Mouse (Mus musculus): ENCODE measurements around the gene Ppp2r5d. TPM values are rescaled to one million over a fixed set of nuclear protein-coding genes. Genes with fewer than 3 reads are reported as not detected.

The Ppp2r5d gene
- polyA plus RNA-seq, 1 experiment from 2014 or later = 103 TPM

DNA sequence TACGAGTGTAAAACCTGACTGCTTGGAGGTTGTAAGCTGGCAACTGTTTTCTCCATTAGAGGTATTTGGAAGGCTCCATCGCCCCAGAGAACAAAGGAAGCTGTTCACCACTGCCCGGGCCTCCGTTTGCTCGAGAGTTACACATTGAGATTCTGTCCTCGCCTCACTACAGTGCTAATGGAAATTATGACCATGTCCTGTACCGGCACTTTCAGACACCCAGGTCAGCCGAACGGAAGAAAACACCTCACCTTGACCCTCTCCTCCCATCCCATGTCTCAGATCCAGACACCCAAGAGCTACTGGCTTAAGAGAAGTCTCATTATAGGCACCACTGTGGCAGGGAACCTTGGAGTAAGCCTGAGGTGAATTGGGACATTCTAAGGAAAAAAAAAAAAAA, 8.9 kb upstream of the Ppp2r5d start:
- Histone ChIP-seq H3K4me3 (no peak overlapping the region), H3K27me3 (no peaks in the 10 kb centered on the region), H3K36me3 (peaks cover 51% of the 10 kb centered on the region), H3K9me3 (no peaks in the 10 kb centered on the region), H3K4me2 (replicated peaks) (0 out of 2 replicates have a peak overlapping the region, but pooled peaks have one; percentile 100), H3K27ac (no peak overlapping the region), H3K4me1 (peaks cover 21% of the 10 kb centered on the region), H3K9ac (no peak overlapping the region)
- WGBS = 87% methylated on average over 9 of the region's 9 CpGs
- ATAC-seq (ENCODE audit: low FRiP score, low read depth) = no peak

DNA sequence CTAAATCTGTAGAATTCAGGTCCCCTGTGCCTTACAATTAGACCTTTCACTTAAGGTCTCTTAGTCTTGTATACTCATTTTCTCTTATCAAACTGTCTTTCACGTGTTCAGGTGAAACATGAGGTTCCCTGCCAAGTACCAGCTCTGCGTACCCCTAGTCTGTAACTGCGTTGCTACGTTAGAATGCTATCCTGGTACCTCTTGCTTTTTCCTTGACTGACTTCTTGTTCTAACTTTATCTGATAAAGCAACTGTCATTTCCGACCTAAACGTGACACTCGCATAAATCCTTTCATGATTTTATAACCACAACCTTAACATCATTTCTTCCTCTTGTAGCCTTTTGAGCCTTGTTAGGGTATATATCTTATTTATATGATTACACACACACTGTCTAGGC, 7.5 kb upstream of the Ppp2r5d start:
- no peak for ATAC-seq (ENCODE audit: low FRiP score, low read depth)
- Histone ChIP-seq H3K9ac (peak overlapping the region; percentile 96), H3K36me3 (peaks cover 41% of the 10 kb centered on the region), H3K4me3 (peak overlapping the region; percentile 100), H3K4me1 (peaks cover 21% of the 10 kb centered on the region), H3K4me2 (replicated peaks) (peak overlapping the region; percentile 100), H3K27me3 (no peaks in the 10 kb centered on the region), H3K27ac (no peak overlapping the region), H3K9me3 (no peaks in the 10 kb centered on the region)
- whole genome bisulfite sequencing = 67% methylated on average over 7 of the region's 7 CpGs

DNA sequence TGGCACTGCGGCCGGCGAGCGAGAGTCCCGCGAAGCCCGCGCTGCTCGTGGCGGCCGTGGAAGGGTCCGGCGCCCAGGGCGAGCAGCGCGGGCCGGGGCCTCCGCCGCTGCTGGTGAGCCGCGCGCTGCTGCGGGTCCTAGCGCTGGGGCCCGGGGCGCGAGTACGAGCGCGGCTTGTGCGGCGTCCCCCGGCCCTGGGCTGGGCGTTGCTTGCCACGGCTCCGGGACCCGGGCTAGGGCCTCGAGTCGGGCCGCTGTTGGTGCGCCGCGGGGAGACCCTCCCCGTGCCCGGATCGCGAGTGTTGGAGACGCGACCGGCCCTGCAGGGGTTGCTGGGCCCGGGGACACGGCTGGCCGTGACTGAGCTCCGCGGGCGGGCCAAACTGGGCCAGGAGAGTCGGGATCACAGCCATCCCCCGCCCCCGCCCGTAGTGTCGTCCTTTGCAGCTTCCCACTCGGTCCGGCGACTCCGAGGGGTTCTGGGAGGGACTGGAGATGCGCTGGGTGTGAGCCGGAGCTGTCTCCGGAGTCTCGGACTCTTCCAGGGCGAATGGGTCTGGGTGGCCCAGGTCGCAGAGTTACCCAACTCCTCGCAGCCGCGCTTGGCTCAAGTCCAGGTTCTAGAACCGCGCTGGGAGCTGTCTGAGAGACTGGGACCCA, 6.8 kb upstream of the Ppp2r5d start:
- peak overlapping the region; percentile 100 for H3K4me3 ChIP-seq
- no peaks in the 10 kb centered on the region for H3K9me3 ChIP-seq
- H3K4me2 ChIP-seq (replicated peaks) = peak overlapping the region; percentile 100
- peak overlapping the region; percentile 63; the same call in 1 of the 2 replicates for H3K27ac ChIP-seq
- H3K9ac ChIP-seq = peak overlapping the region; percentile 96
- peaks cover 36% of the 10 kb centered on the region for H3K36me3 ChIP-seq
- H3K27me3 ChIP-seq = no peaks in the 10 kb centered on the region
- under 1% methylated on average over 60 of the region's 76 CpGs for WGBS
- H3K4me1 ChIP-seq = peaks cover 21% of the 10 kb centered on the region
- ATAC-seq (ENCODE audit: low FRiP score, low read depth) = no peak; the same call in none of the 2 replicates

DNA sequence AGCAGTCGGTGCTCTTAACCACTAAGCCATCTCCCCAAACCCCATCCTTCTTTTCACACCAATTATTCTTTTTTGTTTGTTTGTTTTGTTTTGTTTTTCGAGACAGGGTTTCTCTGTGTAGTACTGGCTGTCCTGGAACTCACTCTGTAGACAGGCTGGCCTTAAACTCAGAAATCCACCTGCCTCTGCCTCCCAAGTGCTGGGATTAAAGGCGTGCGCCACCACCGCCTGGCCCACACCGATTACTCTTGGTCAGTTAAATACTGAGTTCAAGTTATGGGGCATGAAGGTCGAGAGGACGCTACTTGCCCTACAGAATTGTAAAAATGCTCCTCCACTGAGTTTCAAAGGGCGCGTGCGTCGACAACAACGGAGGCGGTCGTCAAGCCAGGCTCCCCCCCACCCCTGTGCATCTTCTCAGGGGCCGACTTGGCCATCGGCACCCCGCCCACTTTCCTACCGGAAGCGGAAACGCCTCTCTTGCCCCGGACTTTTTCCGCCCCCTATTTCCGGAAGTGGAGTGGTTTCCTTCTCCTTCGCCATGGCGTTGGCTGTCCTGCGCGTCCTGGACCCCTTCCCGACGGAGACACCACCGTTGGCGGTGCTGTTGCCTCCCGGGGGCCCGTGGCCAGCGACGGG, 6.2 kb upstream of the Ppp2r5d start, which contains the start of gene Pex6:
Gene Pex6 (plus strand): TSS at position 505 of the 639 bp plus-strand sequence.
- Histone ChIP-seq H3K36me3 (peaks cover 29% of the 10 kb centered on the region), H3K9me3 (no peaks in the 10 kb centered on the region)
- ATAC-seq (ENCODE audit: low FRiP score, low read depth) = peak; percentile 91

DNA sequence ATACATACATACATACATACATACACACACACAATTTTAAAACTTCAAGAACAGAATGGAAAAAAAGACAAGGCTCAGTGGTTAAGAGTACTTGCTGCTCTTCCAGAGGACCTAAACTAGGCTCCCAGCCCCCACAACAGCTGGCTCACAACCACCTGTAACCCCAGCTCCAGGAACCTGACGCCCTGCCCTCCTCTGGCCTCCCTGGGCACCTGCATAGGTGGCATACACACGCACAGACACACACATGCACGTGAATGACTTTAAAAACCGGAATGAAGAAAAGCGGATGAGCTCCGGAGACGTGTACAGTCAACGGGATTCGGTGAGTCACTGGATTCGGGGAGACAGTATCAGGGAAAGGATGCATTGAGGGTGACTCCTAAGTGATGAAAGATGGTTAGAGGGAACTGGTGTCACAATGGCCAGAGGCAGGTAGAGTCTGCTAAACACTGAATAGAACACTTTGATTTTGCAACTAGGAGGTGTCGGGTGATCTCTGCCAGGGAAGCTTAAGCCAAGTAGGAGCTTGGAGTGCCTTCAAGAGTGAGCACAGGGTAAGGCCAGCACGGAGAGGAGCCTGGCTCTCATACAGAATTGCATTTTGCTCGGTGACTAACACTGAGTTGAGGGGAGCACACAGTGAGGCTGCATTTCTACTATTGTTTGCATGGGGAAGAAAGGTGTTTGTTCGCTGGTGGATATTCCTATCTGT, 1.6 kb upstream of the Ppp2r5d start:
- 91% methylated on average over 14 of the region's 14 CpGs for WGBS

More for the DNA sequence above, 6.2 kb upstream of the Ppp2r5d start, which contains the start of gene Pex6:
- Histone ChIP-seq H3K9ac (peak within 1 kb of the TSS; percentile 96), H3K27me3 (no peaks in the 10 kb centered on the region), H3K4me1 (peaks cover 23% of the 10 kb centered on the region), H3K4me2 (replicated peaks) (peak within 1 kb of the TSS; percentile 100), H3K4me3 (peak within 1 kb of the TSS; percentile 100), H3K27ac (peak within 1 kb of the TSS; percentile 65; the same call in 1 of the 2 replicates)
- WGBS = 7% methylated on average over 36 of the region's 36 CpGs

DNA sequence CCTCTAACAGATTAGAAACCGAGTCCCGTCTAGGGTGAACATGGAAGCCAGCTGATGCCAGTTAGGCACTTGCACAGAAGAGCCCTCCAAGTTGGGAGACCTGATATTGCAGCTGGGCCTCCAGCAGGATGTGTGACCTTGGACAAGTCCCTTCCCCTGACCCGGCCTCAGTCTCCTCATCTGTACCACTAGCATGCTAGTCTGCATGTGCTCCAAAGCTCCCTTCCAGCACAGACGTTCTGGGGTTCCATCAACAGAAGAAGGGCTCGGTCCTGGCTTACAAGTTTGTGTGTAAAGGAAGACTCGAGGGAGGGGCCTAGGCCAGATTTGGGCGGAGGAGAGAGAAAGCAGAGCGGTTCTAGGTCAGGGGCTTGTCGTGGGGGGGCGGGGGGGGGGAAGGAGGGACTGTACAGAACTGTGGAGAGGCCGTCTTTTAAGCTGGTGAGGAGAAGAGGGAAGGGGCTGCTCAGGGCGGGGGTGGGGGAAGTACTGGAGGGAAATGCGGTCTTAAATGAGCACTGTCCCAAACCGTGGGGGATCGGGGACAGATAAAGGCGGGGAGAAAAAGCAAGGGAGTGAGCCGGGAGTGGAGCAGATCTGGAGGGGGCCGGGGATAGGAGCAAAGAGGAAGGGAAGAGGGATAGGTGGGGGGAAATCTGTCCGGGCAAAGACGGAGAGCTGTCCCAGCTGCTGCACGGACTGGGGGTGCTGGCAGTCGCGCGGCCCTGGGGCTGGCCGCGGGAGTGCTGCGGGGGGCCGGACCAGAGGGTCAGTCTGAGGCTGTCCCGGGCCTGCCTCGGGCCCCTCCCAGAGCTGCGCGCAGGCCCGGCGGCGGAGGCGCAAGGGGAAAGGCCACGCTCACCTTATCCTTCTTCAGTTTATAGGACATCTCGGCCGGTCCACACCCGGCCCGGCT, 682 bp downstream of the Ppp2r5d start:
- Histone ChIP-seq H3K27me3 (no peaks in the 10 kb centered on the region), H3K9me3 (no peaks in the 10 kb centered on the region), H3K9ac (peak overlapping the region; percentile 96), H3K4me2 (replicated peaks) (peak overlapping the region; percentile 89), H3K27ac (peak overlapping the region; percentile 90), H3K4me3 (peak overlapping the region; percentile 90), H3K4me1 (peaks cover 33% of the 10 kb centered on the region), H3K36me3 (peaks cover 15% of the 10 kb centered on the region)
- peak; percentile 75 for ATAC-seq (ENCODE audit: low FRiP score, low read depth)
- WGBS = 5% methylated on average over 38 of the region's 41 CpGs

More for the DNA sequence above, 1.6 kb upstream of the Ppp2r5d start:
- Histone ChIP-seq H3K4me1 (peaks cover 34% of the 10 kb centered on the region), H3K4me2 (replicated peaks) (peak overlapping the region; percentile 89; the same call in 1 of the 2 replicates), H3K4me3 (no peak overlapping the region), H3K27me3 (no peaks in the 10 kb centered on the region), H3K9me3 (no peaks in the 10 kb centered on the region), H3K9ac (no peak overlapping the region), H3K27ac (no peak overlapping the region), H3K36me3 (no peaks in the 10 kb centered on the region)
- no peak for ATAC-seq (ENCODE audit: low FRiP score, low read depth)

DNA sequence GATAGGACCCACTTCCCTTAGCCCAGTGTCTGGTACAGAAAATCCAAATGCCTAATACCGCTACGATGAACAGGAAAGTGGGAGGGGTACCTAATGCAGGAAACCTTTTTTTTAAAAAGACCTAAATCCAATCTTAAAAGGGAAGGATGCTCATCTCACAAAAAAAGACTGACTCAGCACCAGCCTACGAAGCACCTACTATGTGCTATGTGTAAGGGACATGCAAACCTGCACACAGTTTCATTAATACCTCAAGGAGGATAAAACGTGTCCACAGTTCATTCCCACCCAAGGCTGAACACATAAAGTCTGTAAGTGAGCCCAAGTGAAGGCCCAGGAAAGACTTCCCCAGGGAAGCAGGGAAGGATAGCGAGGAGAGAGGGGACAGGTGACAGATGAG, 2.4 kb downstream of the Ppp2r5d start:
- peaks cover 33% of the 10 kb centered on the region for H3K4me1 ChIP-seq
- H3K27ac ChIP-seq = no peak overlapping the region
- 83% methylated on average over 5 of the region's 5 CpGs for WGBS
- H3K9ac ChIP-seq = peak overlapping the region; percentile 96; the same call in 1 of the 2 replicates
- peaks cover 33% of the 10 kb centered on the region for H3K36me3 ChIP-seq
- no peak for ATAC-seq (ENCODE audit: low FRiP score, low read depth)
- peak overlapping the region; percentile 89 for H3K4me2 ChIP-seq (replicated peaks)
- H3K9me3 ChIP-seq = no peaks in the 10 kb centered on the region
- no peaks in the 10 kb centered on the region for H3K27me3 ChIP-seq
- 0 out of 2 replicates have a peak overlapping the region, but pooled peaks have one; percentile 90 for H3K4me3 ChIP-seq

DNA sequence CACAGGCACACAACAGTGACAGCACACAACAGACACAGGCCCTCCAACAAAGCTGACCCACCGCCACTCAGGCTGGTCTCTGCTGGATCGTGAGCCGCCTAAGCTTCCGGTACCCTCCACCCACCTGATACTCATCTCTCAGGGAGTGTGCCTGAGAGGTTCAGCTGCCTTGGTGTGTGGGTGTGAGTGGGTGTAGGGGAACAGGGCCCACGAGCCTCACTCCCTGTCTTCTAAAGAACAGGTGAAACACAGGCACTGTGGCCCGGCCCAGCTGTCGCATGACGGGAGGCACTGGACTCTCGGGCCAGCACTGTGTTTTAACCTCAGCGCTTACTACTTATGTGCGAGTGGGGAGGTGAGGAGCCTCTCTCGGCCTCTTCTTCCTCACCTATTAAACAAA, 2.8 kb downstream of the Ppp2r5d start:
- no peak overlapping the region for H3K4me2 ChIP-seq (replicated peaks)
- H3K9me3 ChIP-seq = no peaks in the 10 kb centered on the region
- peaks cover 33% of the 10 kb centered on the region for H3K4me1 ChIP-seq
- no peak for ATAC-seq (ENCODE audit: low FRiP score, low read depth)
- no peak overlapping the region for H3K4me3 ChIP-seq
- H3K36me3 ChIP-seq = peaks cover 37% of the 10 kb centered on the region
- peak overlapping the region; percentile 96; the same call in 1 of the 2 replicates for H3K9ac ChIP-seq
- no peaks in the 10 kb centered on the region for H3K27me3 ChIP-seq
- WGBS = 89% methylated on average over 12 of the region's 12 CpGs
- H3K27ac ChIP-seq = no peak overlapping the region

DNA sequence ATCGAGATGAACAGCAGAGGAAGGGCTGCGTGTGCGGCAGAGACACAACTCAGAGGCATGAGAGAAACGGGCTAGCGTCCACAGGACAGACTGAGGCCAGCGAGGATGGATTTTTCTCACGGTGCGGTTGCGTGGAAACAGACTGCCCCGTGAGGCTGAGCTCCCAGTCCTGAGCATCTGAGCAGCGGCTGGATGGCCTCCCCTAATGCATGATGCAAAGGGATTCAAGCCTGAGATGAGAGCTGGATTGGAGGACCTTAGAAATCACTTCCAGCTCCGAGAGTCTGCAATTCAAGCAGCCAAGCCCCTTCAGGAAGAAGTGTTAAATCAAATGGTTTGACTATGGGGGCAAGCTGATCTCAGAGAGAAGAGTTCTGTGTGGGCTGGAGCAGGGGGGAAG, 3.4 kb downstream of the Ppp2r5d start:
- H3K4me3 ChIP-seq = no peak overlapping the region
- H3K27ac ChIP-seq = no peak overlapping the region
- no peak for ATAC-seq (ENCODE audit: low FRiP score, low read depth)
- H3K9ac ChIP-seq = peak overlapping the region; percentile 96; the same call in 1 of the 2 replicates
- no peak overlapping the region for H3K4me2 ChIP-seq (replicated peaks)
- no peaks in the 10 kb centered on the region for H3K27me3 ChIP-seq
- 81% methylated on average over 12 of the region's 12 CpGs for WGBS
- no peaks in the 10 kb centered on the region for H3K9me3 ChIP-seq
- H3K4me1 ChIP-seq = peaks cover 33% of the 10 kb centered on the region
- H3K36me3 ChIP-seq = peaks cover 41% of the 10 kb centered on the region

DNA sequence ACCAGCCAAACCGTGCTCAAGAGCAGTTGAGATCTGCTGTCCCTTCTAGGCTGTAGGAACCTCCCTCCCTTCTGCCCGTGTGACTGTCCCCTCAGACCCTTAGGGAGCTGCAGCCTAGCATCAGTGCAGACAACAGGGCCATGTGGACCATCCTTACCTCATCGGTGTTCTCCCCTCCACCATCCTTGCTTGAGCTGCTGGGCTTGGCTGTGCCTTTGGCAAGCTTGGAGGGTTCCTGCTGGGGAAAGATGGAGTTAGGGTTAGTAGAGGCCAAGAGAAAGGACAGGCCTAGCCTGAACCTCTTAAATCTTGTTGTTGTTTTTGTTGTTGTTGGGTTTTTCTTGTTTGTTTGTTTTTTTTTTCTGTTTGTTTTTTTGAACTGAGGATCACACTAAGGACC, 5.0 kb downstream of the Ppp2r5d start:
- H3K36me3 ChIP-seq = peaks cover 51% of the 10 kb centered on the region
- H3K9me3 ChIP-seq = no peaks in the 10 kb centered on the region
- no peak overlapping the region for H3K4me2 ChIP-seq (replicated peaks)
- H3K9ac ChIP-seq = no peak overlapping the region
- peaks cover 25% of the 10 kb centered on the region for H3K4me1 ChIP-seq
- H3K27ac ChIP-seq = no peak overlapping the region
- no peaks in the 10 kb centered on the region for H3K27me3 ChIP-seq
- no peak overlapping the region for H3K4me3 ChIP-seq
- 85% methylated on average over 3 of the region's 3 CpGs for WGBS
- ATAC-seq (ENCODE audit: low FRiP score, low read depth) = no peak

DNA sequence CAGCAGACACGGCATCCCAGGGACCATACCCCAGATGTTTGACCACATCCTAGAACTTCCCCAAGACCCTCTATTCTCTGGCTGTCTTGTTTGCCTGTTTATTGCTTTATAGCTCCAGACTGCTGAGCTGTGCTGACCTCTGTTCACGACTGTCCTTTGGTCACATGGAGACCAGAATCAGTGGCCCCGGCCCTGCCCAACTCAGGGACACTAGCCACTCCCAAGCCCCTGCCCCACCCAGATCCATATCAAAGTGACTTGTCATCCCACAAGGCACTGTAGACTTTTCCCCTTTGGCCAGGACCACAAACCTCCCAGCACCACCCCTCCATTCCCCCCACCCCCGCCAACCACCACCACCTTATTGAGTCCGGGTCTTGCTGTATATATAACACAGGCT, 5.7 kb downstream of the Ppp2r5d start:
- Histone ChIP-seq H3K27me3 (no peaks in the 10 kb centered on the region), H3K27ac (no peak overlapping the region), H3K4me3 (no peak overlapping the region), H3K4me2 (replicated peaks) (no peak overlapping the region), H3K9me3 (no peaks in the 10 kb centered on the region), H3K4me1 (peaks cover 25% of the 10 kb centered on the region), H3K36me3 (peaks cover 51% of the 10 kb centered on the region), H3K9ac (0 out of 2 replicates have a peak overlapping the region, but pooled peaks have one; percentile 2)
- 49% methylated on average over 5 of the region's 5 CpGs for WGBS
- ATAC-seq (ENCODE audit: low FRiP score, low read depth) = no peak
